Mouse (Mus musculus) CD8-positive naive resting alpha-beta T cell, adult 57 days (primary cell): ENCODE measurements around the gene Gm10220. TPM values are rescaled to one million over a fixed set of nuclear protein-coding genes. Genes with fewer than 3 reads are reported as not detected.

Source experiments
- total RNA-seq: library from RNA; stranded (reverse); gene quantifications from one replicate; pipeline ENCODE4 v1.2.4, GENCODE M21; 2023

Gene Gm10220
- total RNA-seq = not detected

GRCm38 (mm10) chr5:26121321-26121720, at the start of gene Gm10220:
Gene Gm10220, minus strand, starts transcription at chr5:26121421.

GRCm38 (mm10) chr5:26105262-26105661, 16.0 kb downstream of the Gm10220 start, which contains the start of gene 5031410I06Rik:
Gene 5031410I06Rik, minus strand, starts transcription at chr5:26105362.

GRCm38 (mm10) chr5:26089191-26089590, 32.0 kb downstream of the Gm10220 start, which contains the start of gene Gm10471:
Gene Gm10471, minus strand, starts transcription at chr5:26089291.

Other genes with a start within 250 kb of the Gm10220 start
- gene Gm21663, start 179.0 kb downstream of the Gm10220 start, total RNA-seq = not detected
- not detected for gene Gm21671, start 167.0 kb downstream of the Gm10220 start, total RNA-seq
- gene Gm21680, start 148.8 kb downstream of the Gm10220 start, total RNA-seq = not detected
- not detected for gene Gm21698, start 132.8 kb downstream of the Gm10220 start, total RNA-seq
- not detected for gene Gm1979, start 116.6 kb downstream of the Gm10220 start, total RNA-seq
- not detected for gene Gm5862, start 98.5 kb downstream of the Gm10220 start, total RNA-seq
- not detected for gene Speer4a, start 81.9 kb downstream of the Gm10220 start, total RNA-seq
- not detected for gene Gm7347, start 62.8 kb downstream of the Gm10220 start, total RNA-seq
- not detected for gene Gm10471, start 32.1 kb downstream of the Gm10220 start, total RNA-seq
- not detected for gene 5031410I06Rik, start 16.1 kb downstream of the Gm10220 start, total RNA-seq
- gene Gm7361, start 136.3 kb upstream of the Gm10220 start, total RNA-seq = not detected